Comparison of ENCODE assay signal across 7 mouse cellular contexts in genomic region chr7:44441648-44442109, GRCm38 (mm10). TPM values are rescaled to one million over a fixed set of nuclear protein-coding genes. Genes with fewer than 3 reads are reported as not detected.
DNase-seq lines count a peak whose midpoint lies in the region; ATAC-seq and TF ChIP-seq lines count a peak whose summit lies in the region.

No protein-coding gene starts in this region.

- no peaks in the 10 kb centered on the region for H3K36me3 ChIP-seq in embryonic facial prominence, embryonic 12.5 days
- no peaks in the 10 kb centered on the region for H3K36me3 ChIP-seq in intestine, embryonic 15.5 days
- H3K36me3 ChIP-seq in neural tube, embryonic 11.5 days (ENCODE audit: control insufficient read depth, insufficient read depth, low read length): no peaks in the 10 kb centered on the region; the same call in 1 of the 2 replicates

- no peak for TF ChIP-seq CTCF in gastrocnemius, adult 2 months (IDR thresholded peaks at IDR 0.05)

- DNase-seq in lung, postnatal 10 days: peak; percentile 16
- DNase-seq in lung, adult 18-20 months: no peak
- peak; percentile 76 for DNase-seq in neural tube, embryonic 11.5 days (ENCODE audit: low spot score)
- no peak for DNase-seq in adrenal gland, postnatal 25 days
- DNase-seq in gastrocnemius, adult 2 months: no peak

- H3K27me3 ChIP-seq in embryonic facial prominence, embryonic 12.5 days: peaks cover 86% of the 10 kb centered on the region
- peaks cover 81% of the 10 kb centered on the region for H3K27me3 ChIP-seq in intestine, embryonic 15.5 days (replicated peaks)
- peaks cover 42% of the 10 kb centered on the region for H3K27me3 ChIP-seq in neural tube, embryonic 11.5 days (ENCODE audit: control insufficient read depth, insufficient read depth, low read length)

- intact Hi-C loops in gastrocnemius, adult 2 months (cut with DNase I): no loop called here

- 0% methylated on average over 13 of the region's 14 CpGs for WGBS in embryonic facial prominence, embryonic 12.5 days
- WGBS in intestine, embryonic 15.5 days: 0% methylated on average over 14 of the region's 14 CpGs
- WGBS in neural tube, embryonic 11.5 days: 2% methylated on average over 14 of the region's 14 CpGs

- ATAC-seq in embryonic facial prominence, embryonic 12.5 days (ENCODE audit: insufficient number of reproducible peaks, insufficient read depth, low FRiP score, low TSS enrichment): no peak
- peak; percentile 62 for ATAC-seq in intestine, embryonic 15.5 days
- ATAC-seq in neural tube, embryonic 11.5 days (ENCODE audit: insufficient read depth, low FRiP score, low TSS enrichment): peak; percentile 62

- peak overlapping the region; percentile 59 for H3K9ac ChIP-seq in embryonic facial prominence, embryonic 12.5 days
- peak overlapping the region; percentile 23; the same call in 1 of the 2 replicates for H3K9ac ChIP-seq in intestine, embryonic 15.5 days
- H3K9ac ChIP-seq in neural tube, embryonic 11.5 days (ENCODE audit: low read length): peak overlapping the region; percentile 93

- 0 out of 2 replicates have a peak overlapping the region, but pooled peaks have one; percentile 37 for H3K27ac ChIP-seq in embryonic facial prominence, embryonic 12.5 days
- H3K27ac ChIP-seq in intestine, embryonic 15.5 days: peak overlapping the region; percentile 40; the same call in 1 of the 2 replicates
- H3K27ac ChIP-seq in neural tube, embryonic 11.5 days (ENCODE audit: low read depth, low read length): peak overlapping the region; percentile 83
- no peak overlapping the region for H3K27ac ChIP-seq in gastrocnemius, adult 2 months

- H3K4me3 ChIP-seq in embryonic facial prominence, embryonic 12.5 days: peak overlapping the region; percentile 40
- H3K4me3 ChIP-seq in intestine, embryonic 15.5 days (replicated peaks): peak overlapping the region; percentile 26
- H3K4me3 ChIP-seq in neural tube, embryonic 11.5 days (ENCODE audit: low read depth, low read length): peak overlapping the region; percentile 54
- no peak overlapping the region for H3K4me3 ChIP-seq in gastrocnemius, adult 2 months

- H3K9me3 ChIP-seq in embryonic facial prominence, embryonic 12.5 days: no peaks in the 10 kb centered on the region
- H3K9me3 ChIP-seq in intestine, embryonic 15.5 days: no peaks in the 10 kb centered on the region
- no peaks in the 10 kb centered on the region for H3K9me3 ChIP-seq in neural tube, embryonic 11.5 days (ENCODE audit: control insufficient read depth, low read length)

- H3K4me1 ChIP-seq in embryonic facial prominence, embryonic 12.5 days: peaks cover 15% of the 10 kb centered on the region; the same call in 1 of the 2 replicates
- 0 out of 2 replicates have a peak, but pooled peaks cover 3% of the 10 kb centered on the region for H3K4me1 ChIP-seq in intestine, embryonic 15.5 days (replicated peaks)
- peaks cover 21% of the 10 kb centered on the region; the same call in 1 of the 2 replicates for H3K4me1 ChIP-seq in neural tube, embryonic 11.5 days (ENCODE audit: control insufficient read depth, insufficient read depth, low read length)

- peak overlapping the region; percentile 66 for H3K4me2 ChIP-seq in embryonic facial prominence, embryonic 12.5 days (replicated peaks)
- peak overlapping the region; percentile 38 for H3K4me2 ChIP-seq in intestine, embryonic 15.5 days (replicated peaks)
- peak overlapping the region; percentile 81 for H3K4me2 ChIP-seq in neural tube, embryonic 11.5 days (ENCODE audit: low read depth)

RNA-seq across cellular contexts. Expression of gene Lrrc4b, which starts 12.9 kb away (rescaled TPM):
- 2.3 and 2.6 TPM in 2 replicates for polyA plus RNA-seq in embryonic facial prominence, embryonic 12.5 days (2016; fragmentation: Nextera tagmentation; extraction: Ambion mirVana)
- polyA plus RNA-seq in intestine, embryonic 15.5 days (2015; fragmentation: Nextera tagmentation; extraction: Ambion mirVana): 0.82 and 0.86 TPM in 2 replicates
- polyA plus RNA-seq in neural tube, embryonic 11.5 days (2014; fragmentation: Nextera tagmentation; extraction: Ambion mirVana): 7.4 and 8.0 TPM in 2 replicates
- 4.3 and 5.8 TPM in 2 replicates for total RNA-seq in adrenal gland, postnatal 25 days (2021)
- not detected for total RNA-seq in gastrocnemius, adult 2 months (2021)

RNA-seq across cellular contexts. Expression of gene Aspdh, which starts 23.5 kb away (rescaled TPM):
- 0.42 and 0.71 TPM in 2 replicates for polyA plus RNA-seq in embryonic facial prominence, embryonic 12.5 days (2016; fragmentation: Nextera tagmentation; extraction: Ambion mirVana)
- polyA plus RNA-seq in intestine, embryonic 15.5 days (2015; fragmentation: Nextera tagmentation; extraction: Ambion mirVana): 0.70 and 1.2 TPM in 2 replicates
- 1.2 and 1.6 TPM in 2 replicates for polyA plus RNA-seq in neural tube, embryonic 11.5 days (2014; fragmentation: Nextera tagmentation; extraction: Ambion mirVana)
- total RNA-seq in adrenal gland, postnatal 25 days (2021): 0.61 and 1.9 TPM in 2 replicates
- total RNA-seq in gastrocnemius, adult 2 months (2021): not detected

RNA-seq across cellular contexts. Expression of gene Josd2, which starts 26.1 kb away (rescaled TPM):
- polyA plus RNA-seq in embryonic facial prominence, embryonic 12.5 days (2016; fragmentation: Nextera tagmentation; extraction: Ambion mirVana): 80.4 and 85.6 TPM in 2 replicates
- polyA plus RNA-seq in intestine, embryonic 15.5 days (2015; fragmentation: Nextera tagmentation; extraction: Ambion mirVana): 76.0 and 87.3 TPM in 2 replicates
- polyA plus RNA-seq in neural tube, embryonic 11.5 days (2014; fragmentation: Nextera tagmentation; extraction: Ambion mirVana): 60.0 and 66.2 TPM in 2 replicates
- 43.9 and 49.2 TPM in 2 replicates for total RNA-seq in adrenal gland, postnatal 25 days (2021)
- 10 to 100 TPM; 51.0 to 57.0 TPM for total RNA-seq in gastrocnemius, adult 2 months (2021)

RNA-seq across cellular contexts. Expression of gene Emc10, which starts 54.6 kb away (rescaled TPM):
- polyA plus RNA-seq in embryonic facial prominence, embryonic 12.5 days (2016; fragmentation: Nextera tagmentation; extraction: Ambion mirVana): 121 and 124 TPM in 2 replicates
- polyA plus RNA-seq in intestine, embryonic 15.5 days (2015; fragmentation: Nextera tagmentation; extraction: Ambion mirVana): 97.0 and 102 TPM in 2 replicates
- 104 and 110 TPM in 2 replicates for polyA plus RNA-seq in neural tube, embryonic 11.5 days (2014; fragmentation: Nextera tagmentation; extraction: Ambion mirVana)
- 83.9 and 97.6 TPM in 2 replicates for total RNA-seq in adrenal gland, postnatal 25 days (2021)
- 10 to 100 TPM; 43.6 to 52.2 TPM for total RNA-seq in gastrocnemius, adult 2 months (2021)

RNA-seq across cellular contexts. Expression of gene Fam71e1, which starts 54.7 kb away (rescaled TPM):
- polyA plus RNA-seq in embryonic facial prominence, embryonic 12.5 days (2016; fragmentation: Nextera tagmentation; extraction: Ambion mirVana): 20.2 and 22.5 TPM in 2 replicates
- polyA plus RNA-seq in intestine, embryonic 15.5 days (2015; fragmentation: Nextera tagmentation; extraction: Ambion mirVana): 6.5 and 9.2 TPM in 2 replicates
- 12.3 and 13.3 TPM in 2 replicates for polyA plus RNA-seq in neural tube, embryonic 11.5 days (2014; fragmentation: Nextera tagmentation; extraction: Ambion mirVana)
- 12.3 and 17.5 TPM in 2 replicates for total RNA-seq in adrenal gland, postnatal 25 days (2021)
- 1 to 10 TPM; 2.4 to 5.5 TPM for total RNA-seq in gastrocnemius, adult 2 months (2021)

Comparison
In these comparisons a context has a peak if more than half of its experiments do, and no peak if none do; other contexts are left out.
1. DNase-seq: peak in lung, postnatal 10 days (single experiment) and neural tube, embryonic 11.5 days (single experiment); none in lung, adult 18-20 months (0 of 2), adrenal gland, postnatal 25 days (single experiment) and gastrocnemius, adult 2 months (single experiment).
2. H3K9ac ChIP-seq: peak in every context shown above with its lines; median percentile 93 in neural tube, embryonic 11.5 days; 59 in embryonic facial prominence, embryonic 12.5 days; 23 in intestine, embryonic 15.5 days.
3. Peak in every context shown above with its lines, with median percentiles within 50 percentile points of each other: H3K4me2 ChIP-seq.